Comparison of ENCODE assay signal across 8 mouse cellular contexts in genomic region chr11:95384973-95385320, GRCm38 (mm10). TPM values are rescaled to one million over a fixed set of nuclear protein-coding genes. Genes with fewer than 3 reads are reported as not detected.
DNase-seq lines count a peak whose midpoint lies in the region; ATAC-seq and TF ChIP-seq lines count a peak whose summit lies in the region.

No protein-coding gene starts in this region.

- peaks cover 10% of the 10 kb centered on the region for H3K4me1 ChIP-seq in heart, embryonic 15.5 days (replicated peaks)
- peaks cover 27% of the 10 kb centered on the region for H3K4me1 ChIP-seq in G1E (ENCODE audit: insufficient read depth, low read depth, low read length)

- peak overlapping the region; percentile 84 for H3K27ac ChIP-seq in heart, embryonic 15.5 days
- H3K27ac ChIP-seq in macrophage = peak overlapping the region; percentile 94

- no peak for ATAC-seq in heart, embryonic 15.5 days (replicated peaks; ENCODE audit: insufficient number of reproducible peaks, insufficient read depth, low FRiP score, low read depth)
- no peak for ATAC-seq in G1E (ENCODE audit: extremely low read depth, insufficient number of reproducible peaks, low FRiP score, poor library complexity, severe bottlenecking)
- peak; percentile 12; the same call in 1 of the 2 replicates for ATAC-seq in granulocyte monocyte progenitor cell, adult 5-6 weeks (replicated peaks; ENCODE audit: poor library complexity, severe bottlenecking)

- WGBS in heart, embryonic 15.5 days = under 1% methylated on average over 14 of the region's 14 CpGs
- WGBS in macrophage (ENCODE audit: missing documents) = 0% methylated on average over 14 of the region's 14 CpGs

- no peak for DNase-seq in heart, postnatal 4 days
- no peak for DNase-seq in G1E (ENCODE audit: low spot score)
- DNase-seq in thymus, postnatal 25 days = no peak
- DNase-seq in thymus, postnatal 36 days = no peak
- no peak for DNase-seq in left cerebral cortex, postnatal 25 days (ENCODE audit: low spot score in 2 of 2)

- peak overlapping the region; percentile 72 for H3K4me2 ChIP-seq in heart, embryonic 15.5 days

- H3K79me2 ChIP-seq in macrophage (ENCODE audit: inconsistent target) = peaks cover 25% of the 10 kb centered on the region

- no peaks in the 10 kb centered on the region for H3K27me3 ChIP-seq in heart, embryonic 15.5 days
- no peaks in the 10 kb centered on the region for H3K27me3 ChIP-seq in G1E (ENCODE audit: insufficient read depth, low read length)

- peak overlapping the region; percentile 70 for H3K4me3 ChIP-seq in heart, embryonic 15.5 days
- H3K4me3 ChIP-seq in G1E (ENCODE audit: low read depth, low read length) = peak overlapping the region; percentile 81
- H3K4me3 ChIP-seq in macrophage (ENCODE audit: inconsistent target) = peak overlapping the region; percentile 100

- H3K9ac ChIP-seq in heart, embryonic 15.5 days = peak overlapping the region; percentile 83

- TF ChIP-seq CTCF in G1E (IDR thresholded peaks at IDR 0.05; ENCODE audit: low read depth, low read length) = no peak

- H3K36me3 ChIP-seq in heart, embryonic 15.5 days = peaks cover 42% of the 10 kb centered on the region
- H3K36me3 ChIP-seq in G1E (replicated peaks) = peaks cover 72% of the 10 kb centered on the region
- peaks cover 35% of the 10 kb centered on the region for H3K36me3 ChIP-seq in macrophage (ENCODE audit: inconsistent target)

- intact Hi-C loops in left cerebral cortex, postnatal 25 days (cut with DNase I) = loop anchor here (1.0 to 10.0 kb wide), 4 partner anchors 74 to 270 kb away; partner anchors contain the start of gene Kat7

- no peaks in the 10 kb centered on the region for H3K9me3 ChIP-seq in heart, embryonic 15.5 days (replicated peaks)
- peaks cover 4% of the 10 kb centered on the region; the same call in 1 of the 2 replicates for H3K9me3 ChIP-seq in G1E (replicated peaks)

RNA-seq across cellular contexts. Expression of gene Slc35b1, which starts 0.5 kb away (rescaled TPM):
- 66.0 and 71.5 TPM in 2 replicates for polyA plus RNA-seq in heart, embryonic 15.5 days (2015; fragmentation: Nextera tagmentation; extraction: Ambion mirVana)
- total RNA-seq in heart, postnatal 4 days (2021) = 10 to 100 TPM; 57.1 to 60.5 TPM
- total RNA-seq in G1E (2014; fragmentation: Nextera tagmentation) (37.5 and 37.8 TPM in 2 replicates), G1E (2017) (50.6 and 53.1 TPM in 2 replicates)
- polyA plus RNA-seq in G1E (2012) (4.1 and 4.5 TPM in 2 replicates), macrophage (2018) (38.7 to 66.0 TPM (median 52.4 TPM) in 3 replicates)
- 66.6 and 71.2 TPM in 2 replicates for total RNA-seq in granulocyte monocyte progenitor cell, adult 5-6 weeks (2014; fragmentation: Nextera tagmentation)
- total RNA-seq in granulocyte monocyte progenitor cell, adult 5-6 weeks (2017) = 82.3 and 85.1 TPM in 2 replicates
- total RNA-seq in macrophage (2018; cell fraction: chromatin; rRNA removed) = 10 to 100 TPM; 16.2 to 71.1 (median 44.2) TPM
- 10 to 100 TPM; 29.1 to 60.6 (median 47.8) TPM for total RNA-seq in macrophage (2018; cell fraction: cytosol; rRNA removed)
- 100 to 1,000 TPM in 1 of 26 experiments, 10 to 100 TPM in 25; 34.6 to 107 (median 56.5) TPM for total RNA-seq in macrophage (2018; cell fraction: nucleus; rRNA removed)
- 10 to 100 TPM; 65.6 to 66.0 TPM for total RNA-seq in left cerebral cortex, postnatal 25 days (2021)

RNA-seq across cellular contexts. Expression of gene Spop, which starts 28.9 kb away (rescaled TPM):
- 126 and 127 TPM in 2 replicates for polyA plus RNA-seq in heart, embryonic 15.5 days (2015; fragmentation: Nextera tagmentation; extraction: Ambion mirVana)
- 100 to 1,000 TPM; 111 to 133 TPM for total RNA-seq in heart, postnatal 4 days (2021)
- 60.4 and 70.5 TPM in 2 replicates for total RNA-seq in G1E (2014; fragmentation: Nextera tagmentation)
- 23.9 and 28.8 TPM in 2 replicates for total RNA-seq in G1E (2017)
- polyA plus RNA-seq in G1E (2012) = 21.8 and 29.2 TPM in 2 replicates
- total RNA-seq in granulocyte monocyte progenitor cell, adult 5-6 weeks (2014; fragmentation: Nextera tagmentation) = 80.9 and 94.8 TPM in 2 replicates
- total RNA-seq in granulocyte monocyte progenitor cell, adult 5-6 weeks (2017) = 65.8 and 70.6 TPM in 2 replicates
- 10 to 100 TPM; 45.3 to 93.7 (median 74.0) TPM for total RNA-seq in macrophage (2018; cell fraction: chromatin; rRNA removed)
- total RNA-seq in macrophage (2018; cell fraction: cytosol; rRNA removed) = 100 to 1,000 TPM in 3 of 26 experiments, 10 to 100 TPM in 23; 70.3 to 106 (median 85.7) TPM
- 100 to 1,000 TPM in 1 of 26 experiments, 10 to 100 TPM in 25; 48.9 to 106 (median 80.9) TPM for total RNA-seq in macrophage (2018; cell fraction: nucleus; rRNA removed)
- polyA plus RNA-seq in macrophage (2018) = 73.4 to 91.8 TPM (median 81.3 TPM) in 3 replicates
- total RNA-seq in left cerebral cortex, postnatal 25 days (2021) = 100 to 1,000 TPM; 183 to 188 TPM

RNA-seq across cellular contexts. Expression of gene Fam117a, which starts 48.1 kb away (rescaled TPM):
- 4.1 and 6.8 TPM in 2 replicates for polyA plus RNA-seq in heart, embryonic 15.5 days (2015; fragmentation: Nextera tagmentation; extraction: Ambion mirVana)
- 10 to 100 TPM in 1 of 2 experiments, 1 to 10 TPM in 1; 8.4 to 11.5 TPM for total RNA-seq in heart, postnatal 4 days (2021)
- 65.4 and 105 TPM in 2 replicates for total RNA-seq in G1E (2014; fragmentation: Nextera tagmentation)
- 30.9 and 36.9 TPM in 2 replicates for total RNA-seq in G1E (2017)
- 159 and 170 TPM in 2 replicates for polyA plus RNA-seq in G1E (2012)
- 127 and 147 TPM in 2 replicates for total RNA-seq in granulocyte monocyte progenitor cell, adult 5-6 weeks (2014; fragmentation: Nextera tagmentation)
- 90.2 and 90.8 TPM in 2 replicates for total RNA-seq in granulocyte monocyte progenitor cell, adult 5-6 weeks (2017)
- total RNA-seq in macrophage (2018; cell fraction: chromatin; rRNA removed) = 1 to 10 TPM in 24 of 26 experiments, under 1 TPM in 2; 0.71 to 9.5 (median 3.7) TPM
- 1 to 10 TPM in 24 of 26 experiments, under 1 TPM in 2; 0.95 to 5.6 (median 3.8) TPM for total RNA-seq in macrophage (2018; cell fraction: cytosol; rRNA removed)
- 1 to 10 TPM in 25 of 26 experiments, under 1 TPM in 1; 0.83 to 9.8 (median 3.8) TPM for total RNA-seq in macrophage (2018; cell fraction: nucleus; rRNA removed)
- 3.2 to 6.4 TPM (median 3.5 TPM) in 3 replicates for polyA plus RNA-seq in macrophage (2018)
- 1 to 10 TPM; 2.5 to 3.8 TPM for total RNA-seq in left cerebral cortex, postnatal 25 days (2021)
